Mouse (Mus musculus): ENCODE results near the gene Cldn18.

GRCm38 (mm10) chr9:99662406-99662805, 54.7 kb downstream of the Cldn18 start:
- TF ChIP-seq CTCF (IDR thresholded peaks at IDR 0.05; ENCODE audit: low read depth, low read length) (peak; percentile 92), GATA1 (IDR thresholded peaks at IDR 0.05; ENCODE audit: borderline replicate concordance, low read length) (no peak)
